Mouse (Mus musculus): ENCODE measurements around the gene Hba-a2. TPM values are rescaled to one million over a fixed set of nuclear protein-coding genes. Genes with fewer than 3 reads are reported as not detected.

Gene Hba-a2
- polyA plus RNA-seq, 1 experiment, result 2,638 TPM

GRCm38 (mm10) chr11:32309446-32309845 lies 13.2 kb downstream of the Hba-a2 start:
- DNase-seq, result no peak
- Histone ChIP-seq H3K36me3 (ENCODE audit: control insufficient read depth, insufficient read depth, low read length) (no peaks in the 10 kb centered on the region), H3K27ac (ENCODE audit: control insufficient read depth, insufficient read depth, low read length) (no peak overlapping the region), H3K4me1 (replicated peaks; ENCODE audit: control insufficient read depth, insufficient read depth, low read length) (no peaks in the 10 kb centered on the region), H3K27me3 (ENCODE audit: control insufficient read depth, insufficient read depth, low read length) (no peaks in the 10 kb centered on the region), H3K4me3 (ENCODE audit: control insufficient read depth, insufficient read depth, low read length) (no peak overlapping the region)
- TF ChIP-seq CTCF (IDR thresholded peaks at IDR 0.05; ENCODE audit: borderline replicate concordance, control insufficient read depth, extremely low read depth, insufficient read depth, low read length, poor library complexity), result no peak
- 80% methylated on average over 4 of the region's 4 CpGs for WGBS

GRCm38 (mm10) chr11:32309928-32310327 lies 13.6 kb downstream of the Hba-a2 start:
- DNase-seq, result no peak
- no peak overlapping the region for H3K4me3 ChIP-seq (ENCODE audit: control insufficient read depth, insufficient read depth, low read length)
- 71% methylated on average over 3 of the region's 3 CpGs for WGBS
- no peak for TF ChIP-seq CTCF (IDR thresholded peaks at IDR 0.05; ENCODE audit: borderline replicate concordance, control insufficient read depth, extremely low read depth, insufficient read depth, low read length, poor library complexity)
- no peak for TF ChIP-seq POLR2A (IDR thresholded peaks at IDR 0.05; ENCODE audit: control insufficient read depth, extremely low read depth, insufficient read depth, low read length, poor library complexity)
- H3K27ac ChIP-seq (ENCODE audit: control insufficient read depth, insufficient read depth, low read length), result no peak overlapping the region
- no peaks in the 10 kb centered on the region for H3K36me3 ChIP-seq (ENCODE audit: control insufficient read depth, insufficient read depth, low read length)
- no peaks in the 10 kb centered on the region for H3K27me3 ChIP-seq (ENCODE audit: control insufficient read depth, insufficient read depth, low read length)
- H3K4me1 ChIP-seq (replicated peaks; ENCODE audit: control insufficient read depth, insufficient read depth, low read length), result no peaks in the 10 kb centered on the region

GRCm38 (mm10) chr11:32316009-32316408 lies 19.7 kb downstream of the Hba-a2 start:
- Histone ChIP-seq H3K27ac (ENCODE audit: control insufficient read depth, insufficient read depth, low read length) (no peak overlapping the region), H3K27me3 (ENCODE audit: control insufficient read depth, insufficient read depth, low read length) (no peaks in the 10 kb centered on the region), H3K4me1 (replicated peaks; ENCODE audit: control insufficient read depth, insufficient read depth, low read length) (no peaks in the 10 kb centered on the region), H3K36me3 (ENCODE audit: control insufficient read depth, insufficient read depth, low read length) (no peaks in the 10 kb centered on the region), H3K4me3 (ENCODE audit: control insufficient read depth, insufficient read depth, low read length) (no peak overlapping the region)
- TF ChIP-seq CTCF (IDR thresholded peaks at IDR 0.05; ENCODE audit: borderline replicate concordance, control insufficient read depth, extremely low read depth, insufficient read depth, low read length, poor library complexity) (no peak), POLR2A (IDR thresholded peaks at IDR 0.05; ENCODE audit: control insufficient read depth, extremely low read depth, insufficient read depth, low read length, poor library complexity) (no peak)
- WGBS, result 87% methylated on average over 3 of the region's 3 CpGs
- DNase-seq, result no peak

- no peaks in the 10 kb centered on the region for H3K4me1 ChIP-seq (replicated peaks; ENCODE audit: control insufficient read depth, insufficient read depth, low read length)
- DNase-seq, result no peak
- no peak overlapping the region for H3K27ac ChIP-seq (ENCODE audit: control insufficient read depth, insufficient read depth, low read length)
- no peaks in the 10 kb centered on the region for H3K36me3 ChIP-seq (ENCODE audit: control insufficient read depth, insufficient read depth, low read length)
- TF ChIP-seq POLR2A (IDR thresholded peaks at IDR 0.05; ENCODE audit: control insufficient read depth, extremely low read depth, insufficient read depth, low read length, poor library complexity) (no peak), CTCF (IDR thresholded peaks at IDR 0.05; ENCODE audit: borderline replicate concordance, control insufficient read depth, extremely low read depth, insufficient read depth, low read length, poor library complexity) (no peak)
- no peaks in the 10 kb centered on the region for H3K27me3 ChIP-seq (ENCODE audit: control insufficient read depth, insufficient read depth, low read length)
- no peak overlapping the region for H3K4me3 ChIP-seq (ENCODE audit: control insufficient read depth, insufficient read depth, low read length)
- 66% methylated on average over 11 of the region's 11 CpGs for WGBS
Measured at GRCm38 (mm10) chr11:32320507-32321195, 24.4 kb downstream of the Hba-a2 start.

GRCm38 (mm10) chr11:32321196-32321565 lies 24.9 kb downstream of the Hba-a2 start:
- Histone ChIP-seq H3K4me3 (ENCODE audit: control insufficient read depth, insufficient read depth, low read length) (no peak overlapping the region), H3K27me3 (ENCODE audit: control insufficient read depth, insufficient read depth, low read length) (no peaks in the 10 kb centered on the region), H3K36me3 (ENCODE audit: control insufficient read depth, insufficient read depth, low read length) (no peaks in the 10 kb centered on the region), H3K4me1 (replicated peaks; ENCODE audit: control insufficient read depth, insufficient read depth, low read length) (no peaks in the 10 kb centered on the region), H3K27ac (ENCODE audit: control insufficient read depth, insufficient read depth, low read length) (no peak overlapping the region)
- peak; percentile 88 for TF ChIP-seq CTCF (IDR thresholded peaks at IDR 0.05; ENCODE audit: borderline replicate concordance, control insufficient read depth, extremely low read depth, insufficient read depth, low read length, poor library complexity)
- no peak for TF ChIP-seq POLR2A (IDR thresholded peaks at IDR 0.05; ENCODE audit: control insufficient read depth, extremely low read depth, insufficient read depth, low read length, poor library complexity)
- 43% methylated on average over 8 of the region's 8 CpGs for WGBS
- peak; percentile 63 for DNase-seq

GRCm38 (mm10) chr11:32324609-32325008 lies 28.3 kb downstream of the Hba-a2 start:
- no peaks in the 10 kb centered on the region for H3K36me3 ChIP-seq (ENCODE audit: control insufficient read depth, insufficient read depth, low read length)
- peak; percentile 85 for DNase-seq
- H3K27ac ChIP-seq (ENCODE audit: control insufficient read depth, insufficient read depth, low read length), result no peak overlapping the region
- no peaks in the 10 kb centered on the region for H3K27me3 ChIP-seq (ENCODE audit: control insufficient read depth, insufficient read depth, low read length)
- H3K4me3 ChIP-seq (ENCODE audit: control insufficient read depth, insufficient read depth, low read length), result no peak overlapping the region
- no peaks in the 10 kb centered on the region for H3K4me1 ChIP-seq (replicated peaks; ENCODE audit: control insufficient read depth, insufficient read depth, low read length)
- TF ChIP-seq POLR2A (IDR thresholded peaks at IDR 0.05; ENCODE audit: control insufficient read depth, extremely low read depth, insufficient read depth, low read length, poor library complexity) (no peak), CTCF (IDR thresholded peaks at IDR 0.05; ENCODE audit: borderline replicate concordance, control insufficient read depth, extremely low read depth, insufficient read depth, low read length, poor library complexity) (peak; percentile 95)
- WGBS, result 11% methylated on average over 15 of the region's 15 CpGs

GRCm38 (mm10) chr11:32331075-32331474 lies 34.8 kb downstream of the Hba-a2 start:
- DNase-seq, result no peak
- WGBS, result 36% methylated on average over 6 of the region's 6 CpGs

More at GRCm38 (mm10) chr11:32331075-32331474, 34.8 kb downstream of the Hba-a2 start:
- no peaks in the 10 kb centered on the region; the same call in 1 of the 2 replicates for H3K4me1 ChIP-seq (replicated peaks; ENCODE audit: control insufficient read depth, insufficient read depth, low read length)
- H3K36me3 ChIP-seq (ENCODE audit: control insufficient read depth, insufficient read depth, low read length), result no peaks in the 10 kb centered on the region
- H3K27me3 ChIP-seq (ENCODE audit: control insufficient read depth, insufficient read depth, low read length), result no peaks in the 10 kb centered on the region; the same call in 1 of the 2 replicates
- H3K4me3 ChIP-seq (ENCODE audit: control insufficient read depth, insufficient read depth, low read length), result no peak overlapping the region
- no peak overlapping the region for H3K27ac ChIP-seq (ENCODE audit: control insufficient read depth, insufficient read depth, low read length)
- TF ChIP-seq POLR2A (IDR thresholded peaks at IDR 0.05; ENCODE audit: control insufficient read depth, extremely low read depth, insufficient read depth, low read length, poor library complexity), result no peak
- no peak for TF ChIP-seq CTCF (IDR thresholded peaks at IDR 0.05; ENCODE audit: borderline replicate concordance, control insufficient read depth, extremely low read depth, insufficient read depth, low read length, poor library complexity)

Measured in thymus, adult 2 months (tissue).